Mouse (Mus musculus) pancreas, adult 10 weeks (tissue): Measurements from ENCODE around the gene Prkra. TPM values are rescaled to one million over a fixed set of nuclear protein-coding genes. Genes with fewer than 3 reads are reported as not detected.

ENCODE experiments used
- polyA plus RNA-seq: library from polyadenylated mRNA; stranded (reverse); fragments of 350-450 nt; fragmentation: Illumina TruSeq; extraction: RNeasy Lipid Tissue Mini Kit (QIAGEN cat#74804); gene quantifications from one replicate; pipeline ENCODE4 v1.2.3, GENCODE M21; 2015; ENCODE audit warnings: low read depth, low replicate concordance; ENCODE audit not compliant: insufficient read depth

The Prkra gene
- polyA plus RNA-seq, result 5.2 TPM

GRCm38 (mm10) chr2:76647883-76648570 is at the start of gene Prkra, which contains the start of gene Pjvk:
Gene Prkra (minus strand): TSS chr2:76648015.
Gene Pjvk (plus strand): TSS chr2:76648476.

DNA sequence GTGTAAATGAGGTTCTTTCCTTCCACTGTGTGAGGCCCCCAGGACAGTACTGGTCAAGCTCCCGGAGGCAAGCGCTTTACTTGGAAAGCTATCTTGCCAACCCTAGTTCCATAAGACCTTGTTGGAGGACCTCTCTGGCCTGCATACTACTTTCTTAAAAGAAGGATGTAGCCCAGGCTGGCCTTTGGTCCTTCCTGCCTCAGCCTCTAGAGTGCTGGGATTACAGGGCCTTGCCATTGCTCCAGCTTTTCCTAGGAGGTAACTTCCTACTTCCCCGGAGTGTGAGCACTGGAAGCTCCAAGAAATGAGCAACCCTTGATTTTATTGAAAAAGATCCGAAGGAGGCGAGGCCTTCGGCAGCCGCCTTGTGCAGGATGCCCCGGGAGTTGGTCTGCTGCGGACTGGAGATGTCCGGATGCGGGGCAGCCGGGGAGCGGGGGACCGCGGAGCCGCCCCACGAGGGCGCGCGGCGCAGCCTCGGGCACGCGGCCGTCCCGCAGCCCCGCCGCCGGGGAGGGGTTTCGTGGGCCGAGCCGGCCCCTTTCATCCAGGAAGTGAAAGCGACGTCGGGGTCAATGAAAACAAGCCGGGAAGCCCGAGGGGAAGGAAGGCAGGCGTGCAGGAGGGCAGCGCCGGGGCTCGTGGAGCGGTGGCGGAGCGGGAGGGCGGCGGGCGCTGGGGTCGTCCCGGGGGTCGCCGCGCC is 27.1 kb upstream of the Prkra start, which contains the start of gene Plekha3:
Plekha3 (plus strand) TSS at position 557 of the 703 bp plus-strand sequence.

GRCm38 (mm10) chr2:76672966-76673392 is 25.2 kb upstream of the Prkra start, which contains the start of gene Fkbp7:
Gene Fkbp7 (minus strand): TSS chr2:76673116.

Other genes starting within 250 kb of the Prkra start
- 1.7 TPM for gene Osbpl6, start 241.5 kb downstream of the Prkra start, polyA plus RNA-seq
- gene Pjvk, start 461 bp upstream of the Prkra start, polyA plus RNA-seq, result not detected
- gene Fkbp7, start 25.1 kb upstream of the Prkra start, polyA plus RNA-seq, result 14.0 TPM
- 3.9 TPM for gene Plekha3, start 27.3 kb upstream of the Prkra start, polyA plus RNA-seq